Mouse (Mus musculus): ENCODE data around the gene Ppp1r13b.

DNA sequence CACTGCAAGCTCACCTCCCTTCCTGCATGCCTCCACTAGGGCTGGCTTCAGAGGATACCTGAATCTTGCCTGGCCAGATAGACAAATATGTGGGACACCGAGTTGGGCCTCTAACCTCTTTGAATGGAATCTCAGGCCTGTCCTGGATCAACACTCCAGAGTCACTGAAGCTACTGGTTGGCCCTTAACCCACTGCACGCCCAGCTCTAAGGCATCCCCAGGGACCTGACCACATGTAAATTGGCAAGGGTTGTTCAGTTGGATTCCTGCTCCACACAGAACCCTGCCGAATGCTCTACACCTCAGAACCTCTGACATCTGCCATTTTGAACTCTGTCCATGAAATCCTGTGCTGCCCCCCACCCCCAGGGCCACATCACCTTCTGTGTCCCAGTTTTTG, 24.6 kb upstream of the Ppp1r13b start:
- TF ChIP-seq CTCF (IDR thresholded peaks at IDR 0.05; ENCODE audit: low read depth) (no peak), EP300 (IDR thresholded peaks at IDR 0.05; ENCODE audit: low read depth) (no peak)
